Mouse (Mus musculus) forebrain, postnatal 0 days (tissue): Measurements from ENCODE around the gene Bpi. TPM values are rescaled to one million over a fixed set of nuclear protein-coding genes. Genes with fewer than 3 reads are reported as not detected.

Source experiments
- ATAC-seq: fragments of 200-750 bp; cut with Nextera tagmentation; 2 replicates; pipeline ENCODE4 v1.8.0; 2017; ENCODE audit warnings: mild to moderate bottlenecking, moderate library complexity
- DNase-seq: peaks from one replicate; pipeline ENCODE4 v3.0.0-alpha.2; 2015
- H3K27ac ChIP-seq: fragments of 300-500 bp; sonication (generic); 2 replicates; pipeline ENCODE4 v1.5.1; 2014; ENCODE audit warnings: low read depth, mild to moderate bottlenecking, antibody characterized with exemption, low read length, moderate library complexity, mixed read lengths
- H3K27me3 ChIP-seq: fragments of 300-500 bp; sonication (generic); 2 replicates; pipeline ENCODE4 v1.6.1; 2014; ENCODE audit warnings: mild to moderate bottlenecking, low read length, mixed read lengths; ENCODE audit not compliant: insufficient read depth
- H3K36me3 ChIP-seq: fragments of 300-500 bp; sonication (generic); 2 replicates; pipeline ENCODE4 v1.6.1; 2014; ENCODE audit warnings: mild to moderate bottlenecking, moderate library complexity; ENCODE audit not compliant: insufficient read depth
- H3K4me1 ChIP-seq: fragments of 300-500 bp; sonication (generic); 2 replicates; pipeline ENCODE4 v1.6.1; 2014; ENCODE audit warnings: antibody characterized with exemption; ENCODE audit not compliant: insufficient read depth
- H3K4me2 ChIP-seq: fragments of 300-500 bp; sonication (generic); 2 replicates; pipeline ENCODE4 v1.6.1; 2014; ENCODE audit warnings: low read depth, mild to moderate bottlenecking, moderate library complexity
- H3K4me3 ChIP-seq: fragments of 300-500 bp; sonication (generic); 2 replicates; pipeline ENCODE4 v1.5.1; 2014; ENCODE audit warnings: low read depth, low read length, mixed read lengths
- H3K9ac ChIP-seq: fragments of 300-500 bp; sonication (generic); 2 replicates; pipeline ENCODE4 v1.6.1; 2014; ENCODE audit warnings: mild to moderate bottlenecking
- H3K9me3 ChIP-seq: fragments of 300-500 bp; sonication (generic); 2 replicates; pipeline ENCODE4 v1.6.1; 2016; ENCODE audit warnings: low read length
- CTCF ChIP-seq: sonication (generic); IDR thresholded peaks from 2 replicates; pipeline ENCODE4 v1.5.1; 2016; ENCODE audit warnings: antibody characterized with exemption, control low read depth, low read depth
- WGBS: fragments of 180-500 bp; shearing (Covaris S2); extraction: QIAGEN DNeasy Blood & Tissue Kit; methylation state at CpG from one replicate; pipeline ENCODE4 v1.1.7; 2014; 5-methylcytosine and 5-hydroxymethylcytosine counted together
- polyA plus RNA-seq: library from polyadenylated mRNA; unstranded; fragments of >200 nt; fragmentation: Nextera tagmentation; extraction: Ambion mirVana; gene quantifications from 2 replicates; pipeline ENCODE4 v1.2.1, GENCODE M21; 2015
- total RNA-seq: library from RNA; depleted of rRNA; stranded (reverse); fragments of >200 nt; gene quantifications from 2 replicates; pipeline ENCODE4 v1.2.3, GENCODE M21; 2014; rRNA removed

The Bpi gene
- total RNA-seq = not detected in 2 replicates
- polyA plus RNA-seq = not detected in 2 replicates

DNA sequence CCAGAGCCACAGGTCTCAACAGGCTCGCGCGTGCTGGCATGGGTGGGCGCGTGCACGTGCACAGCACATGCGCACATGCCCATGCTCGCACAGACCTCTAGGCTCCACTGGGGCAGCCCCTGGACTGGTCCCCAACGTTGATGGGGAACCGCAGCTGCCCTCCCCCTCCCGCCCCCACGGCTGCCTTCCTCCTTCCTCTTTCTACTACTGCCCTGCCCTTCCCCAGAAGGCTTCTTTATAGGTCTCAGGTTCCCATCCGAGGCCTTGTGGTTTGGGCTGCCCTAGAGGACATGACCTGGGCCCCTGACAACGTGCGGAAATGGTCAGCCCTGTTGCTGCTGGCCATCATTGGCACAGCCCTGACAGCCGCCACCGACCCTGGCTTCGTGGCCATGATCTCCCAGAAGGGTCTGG lies at the start of gene Bpi:
TSS of gene Bpi (plus strand) at position 90 of the 414 bp plus-strand sequence.
- Histone ChIP-seq H3K27ac (no peak within 1 kb of the TSS), H3K9ac (no peak within 1 kb of the TSS), H3K9me3 (no peaks in the 10 kb centered on the region), H3K4me3 (no peak within 1 kb of the TSS), H3K27me3 (no peaks in the 10 kb centered on the region), H3K4me2 (no peak within 1 kb of the TSS), H3K4me1 (no peaks in the 10 kb centered on the region), H3K36me3 (no peaks in the 10 kb centered on the region)
- DNase-seq (no peak), ATAC-seq (no peak)
- WGBS = 76% methylated on average over 18 of the region's 18 CpGs
- no peak for TF ChIP-seq CTCF

DNA sequence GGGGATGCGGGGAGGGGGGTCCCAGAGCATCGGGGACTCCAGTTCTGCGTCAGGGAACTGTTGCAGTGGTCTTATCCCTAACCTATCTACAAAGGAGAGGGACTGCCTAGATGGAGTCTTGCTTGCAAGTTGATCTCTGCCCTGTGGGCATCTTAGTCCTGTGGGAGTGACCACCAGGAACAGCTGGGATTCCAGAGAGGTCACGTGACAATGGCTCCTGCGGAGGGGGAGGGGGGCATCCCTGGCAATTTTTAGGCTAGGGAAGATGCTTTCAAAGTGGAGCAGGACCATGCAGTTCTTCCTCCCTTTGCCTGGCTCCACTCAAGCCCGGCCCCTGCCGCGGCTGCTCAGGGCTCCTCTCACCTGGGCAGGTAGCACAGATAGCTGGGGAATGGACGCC lies 48.1 kb upstream of the Bpi start:
- TF ChIP-seq CTCF = no peak
- DNase-seq = no peak
- no peak for ATAC-seq
- no peaks in the 10 kb centered on the region for H3K9me3 ChIP-seq
- no peak overlapping the region for H3K4me3 ChIP-seq
- no peak overlapping the region for H3K9ac ChIP-seq
- H3K27me3 ChIP-seq = no peaks in the 10 kb centered on the region
- H3K4me1 ChIP-seq = no peaks in the 10 kb centered on the region
- H3K36me3 ChIP-seq = no peaks in the 10 kb centered on the region
- no peak overlapping the region for H3K4me2 ChIP-seq
- no peak overlapping the region for H3K27ac ChIP-seq
- 74% methylated on average over 9 of the region's 9 CpGs for WGBS

DNA sequence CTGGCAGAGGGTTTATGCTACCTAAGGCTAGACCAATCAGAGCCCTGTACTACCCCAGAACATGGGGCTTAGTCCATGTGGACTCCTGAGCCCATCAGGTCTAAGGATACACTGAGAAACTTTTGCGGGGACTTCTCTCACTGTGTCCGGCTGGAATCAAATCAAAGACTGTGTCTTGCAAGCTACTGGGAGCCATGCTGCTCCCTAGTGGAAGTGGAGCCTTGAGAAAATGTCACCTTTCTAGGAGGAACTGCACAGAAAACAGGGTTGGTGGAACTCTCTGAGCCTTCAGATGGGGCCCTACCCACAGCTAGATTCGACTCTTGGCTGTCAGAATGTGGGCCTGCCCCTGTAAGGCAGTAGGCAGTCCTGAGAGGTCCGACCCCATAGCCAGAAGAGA lies 47.4 kb upstream of the Bpi start:
- no peak overlapping the region for H3K4me2 ChIP-seq
- H3K27ac ChIP-seq = no peak overlapping the region
- H3K9me3 ChIP-seq = no peaks in the 10 kb centered on the region
- H3K9ac ChIP-seq = no peak overlapping the region
- ATAC-seq (no peak), DNase-seq (no peak)
- H3K4me3 ChIP-seq = no peak overlapping the region
- WGBS = 49% methylated on average over 4 of the region's 4 CpGs
- no peak for TF ChIP-seq CTCF
- H3K36me3 ChIP-seq = no peaks in the 10 kb centered on the region
- no peaks in the 10 kb centered on the region for H3K27me3 ChIP-seq
- no peaks in the 10 kb centered on the region for H3K4me1 ChIP-seq

DNA sequence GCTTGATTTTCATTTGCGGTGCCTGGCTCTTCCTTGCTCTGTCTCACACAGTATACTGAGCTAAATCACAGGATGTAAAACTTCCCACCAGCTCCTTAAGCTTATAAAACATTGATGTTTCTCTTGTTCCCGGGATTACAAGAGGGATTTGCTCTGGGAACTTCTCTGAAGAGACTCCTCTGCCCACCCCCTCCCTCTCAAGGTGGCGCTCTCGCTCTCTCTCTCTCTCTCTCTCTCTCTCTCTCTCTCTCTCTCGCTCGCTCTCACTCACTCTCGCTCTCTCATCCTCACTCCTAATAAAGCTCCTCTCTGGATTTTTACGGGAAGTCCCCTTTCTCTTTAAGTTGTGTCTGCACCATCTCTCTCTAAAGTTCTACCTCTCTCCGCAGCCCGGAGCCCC lies 46.9 kb upstream of the Bpi start:
- no peak overlapping the region for H3K9ac ChIP-seq
- H3K9me3 ChIP-seq = no peaks in the 10 kb centered on the region
- no peak overlapping the region for H3K4me2 ChIP-seq
- H3K27ac ChIP-seq = no peak overlapping the region
- no peak overlapping the region for H3K4me3 ChIP-seq
- DNase-seq = peak; percentile 20
- no peaks in the 10 kb centered on the region for H3K4me1 ChIP-seq
- H3K27me3 ChIP-seq = no peaks in the 10 kb centered on the region
- H3K36me3 ChIP-seq = no peaks in the 10 kb centered on the region
- peak; percentile 28; the same call in 1 of the 2 replicates for TF ChIP-seq CTCF
- ATAC-seq = no peak; the same call in 1 of the 2 replicates
- 18% methylated on average over 10 of the region's 10 CpGs for WGBS

DNA sequence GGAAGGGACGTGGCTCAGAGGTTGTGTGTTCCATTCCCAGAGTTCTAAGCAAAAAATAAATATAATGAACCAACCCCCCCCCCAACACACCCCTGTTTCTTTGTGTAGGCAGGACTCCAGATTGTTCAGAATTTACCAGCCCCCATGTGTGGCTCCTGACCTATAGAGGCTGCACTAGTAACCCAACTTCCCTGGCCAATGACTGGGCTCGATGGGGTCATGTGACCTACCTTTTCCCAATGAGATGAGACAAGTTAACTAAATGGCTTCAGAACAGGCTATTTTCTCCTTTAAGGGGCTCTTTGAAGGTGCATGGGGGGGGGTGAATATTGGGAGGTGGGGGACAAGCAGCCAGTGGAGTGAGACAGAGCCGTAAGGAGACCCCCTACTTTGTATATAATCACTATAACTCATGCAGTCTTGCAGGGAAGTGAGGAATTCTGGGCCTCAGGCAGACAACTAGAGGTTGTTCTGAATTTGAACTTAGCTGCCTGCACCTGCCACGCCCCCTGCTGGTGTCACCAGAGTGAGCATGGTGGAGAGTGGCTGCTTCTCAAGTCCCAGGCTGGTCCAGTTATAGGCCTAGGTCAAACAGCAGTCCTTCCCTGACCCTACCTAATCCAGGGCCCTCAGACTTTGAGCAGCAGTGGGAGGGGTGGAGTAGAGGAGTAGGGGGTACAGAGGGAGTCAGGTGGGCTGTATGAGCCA lies 46.0 kb upstream of the Bpi start:
- no peaks in the 10 kb centered on the region for H3K27me3 ChIP-seq
- no peak overlapping the region for H3K4me3 ChIP-seq
- DNase-seq (no peak), ATAC-seq (no peak)
- peak; percentile 37 for TF ChIP-seq CTCF
- H3K9me3 ChIP-seq = no peaks in the 10 kb centered on the region
- H3K4me2 ChIP-seq = no peak overlapping the region
- H3K4me1 ChIP-seq = no peaks in the 10 kb centered on the region
- WGBS = 65% methylated on average over 4 of the region's 4 CpGs
- H3K36me3 ChIP-seq = no peaks in the 10 kb centered on the region
- H3K27ac ChIP-seq = no peak overlapping the region
- no peak overlapping the region for H3K9ac ChIP-seq

DNA sequence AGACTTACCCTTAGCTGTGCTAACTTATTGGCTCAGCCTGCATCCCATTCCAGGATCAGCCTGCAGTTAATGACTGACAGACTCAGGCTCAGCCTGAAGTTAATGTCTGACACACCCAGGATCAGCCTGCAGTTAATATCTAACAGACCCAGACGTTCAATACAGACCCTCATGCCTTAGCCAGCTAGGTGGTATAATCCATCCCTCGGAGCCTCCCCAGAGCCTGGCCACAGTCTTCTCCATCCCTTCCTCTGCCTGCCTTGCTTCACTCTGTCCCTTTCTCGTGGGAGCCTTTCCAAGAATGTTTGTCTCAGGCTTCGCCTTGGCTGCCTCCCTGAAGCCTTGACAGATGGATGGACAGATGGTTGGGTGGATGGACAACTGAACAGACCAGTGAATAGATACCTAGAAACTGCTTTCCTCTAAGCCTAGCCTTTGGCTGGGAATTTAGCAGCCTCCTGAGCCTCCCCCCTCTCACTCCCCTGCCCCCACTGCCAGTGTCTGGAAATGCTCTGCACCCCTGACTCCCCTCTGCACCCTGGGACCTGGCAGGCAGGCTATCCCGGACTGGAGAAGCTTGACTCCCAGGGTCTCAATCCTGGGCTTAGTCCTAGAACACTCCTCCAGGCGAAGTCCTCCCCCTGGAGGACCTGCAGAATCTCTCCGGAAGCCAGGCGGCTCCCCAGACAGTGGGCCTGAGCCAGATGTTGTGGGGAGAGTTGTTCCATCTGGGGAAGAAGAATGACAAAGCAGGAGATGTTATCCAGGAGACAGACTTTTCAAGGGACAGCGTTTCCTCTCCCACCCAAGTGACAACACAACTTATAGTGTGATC lies 42.4 kb upstream of the Bpi start:
- 50% methylated on average over 9 of the region's 9 CpGs for WGBS
- ATAC-seq (no peak), DNase-seq (peak; percentile 48)
- H3K9me3 ChIP-seq = no peaks in the 10 kb centered on the region
- H3K27me3 ChIP-seq = no peaks in the 10 kb centered on the region
- no peaks in the 10 kb centered on the region for H3K36me3 ChIP-seq
- H3K9ac ChIP-seq = no peak overlapping the region
- no peaks in the 10 kb centered on the region for H3K4me1 ChIP-seq
- no peak overlapping the region for H3K4me3 ChIP-seq
- H3K4me2 ChIP-seq = no peak overlapping the region
- TF ChIP-seq CTCF = no peak
- no peak overlapping the region for H3K27ac ChIP-seq

DNA sequence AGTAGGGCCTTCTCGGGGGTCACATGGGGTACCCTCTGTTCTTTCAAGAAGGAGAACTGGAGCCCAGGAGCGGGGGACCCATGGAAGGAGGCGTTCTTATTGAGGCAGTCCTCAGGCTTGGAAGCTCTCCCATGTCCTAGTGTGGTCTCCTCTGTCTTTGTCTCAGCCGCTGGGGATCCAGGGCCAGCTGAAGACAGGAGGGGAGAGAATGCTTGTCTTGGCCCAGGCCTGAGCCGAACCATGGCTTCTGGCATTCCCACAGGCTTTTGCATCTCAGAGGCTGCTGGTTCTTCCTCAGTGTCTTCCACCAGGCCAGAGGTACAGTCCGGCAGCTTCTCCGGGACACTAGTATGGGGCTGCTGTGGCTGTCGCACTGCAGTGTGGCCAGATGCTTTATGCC lies 41.4 kb upstream of the Bpi start:
- no peak overlapping the region for H3K4me3 ChIP-seq
- WGBS = 89% methylated on average over 8 of the region's 8 CpGs
- H3K9ac ChIP-seq = no peak overlapping the region
- H3K27ac ChIP-seq = no peak overlapping the region
- H3K36me3 ChIP-seq = no peaks in the 10 kb centered on the region
- no peak for TF ChIP-seq CTCF
- no peak for ATAC-seq
- H3K27me3 ChIP-seq = no peaks in the 10 kb centered on the region
- H3K4me1 ChIP-seq = no peaks in the 10 kb centered on the region
- no peak overlapping the region for H3K4me2 ChIP-seq
- no peak for DNase-seq
- no peaks in the 10 kb centered on the region for H3K9me3 ChIP-seq
